Mouse (Mus musculus): ENCODE data around the gene Stard7. TPM values are rescaled to one million over a fixed set of nuclear protein-coding genes. Genes with fewer than 3 reads are reported as not detected.

Stard7 gene
- polyA plus RNA-seq, 1 experiment from 2014 or later, result 103 TPM

DNA sequence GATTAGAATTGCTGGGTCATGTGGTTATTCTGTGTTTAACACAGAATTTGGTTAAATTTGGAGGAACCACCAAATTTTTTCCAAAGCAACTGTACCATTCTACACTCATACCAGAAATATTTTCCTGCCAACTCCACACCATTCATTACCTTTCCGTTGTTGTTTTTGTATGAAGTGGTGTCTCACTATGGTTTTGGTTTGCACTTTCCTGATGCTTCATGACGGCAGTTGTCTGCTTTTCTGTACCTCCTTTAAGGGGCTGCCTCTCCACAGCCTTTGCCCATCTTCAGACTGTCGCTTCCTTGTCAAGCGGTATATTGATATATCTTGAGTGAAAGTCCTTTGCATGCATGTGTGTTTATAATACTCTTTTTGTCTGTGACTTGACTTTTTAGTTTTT is 42.8 kb downstream of the Stard7 start:
- WGBS, result 95% methylated on average over 4 of the region's 4 CpGs
- Histone ChIP-seq H3K4me1 (no peaks in the 10 kb centered on the region), H3K9ac (no peak overlapping the region), H3K9me3 (no peaks in the 10 kb centered on the region), H3K36me3 (replicated peaks) (no peaks in the 10 kb centered on the region), H3K4me3 (replicated peaks) (no peak overlapping the region), H3K4me2 (no peak overlapping the region), H3K27me3 (no peaks in the 10 kb centered on the region), H3K27ac (no peak overlapping the region)
- no peak for ATAC-seq (ENCODE audit: low FRiP score)

DNA sequence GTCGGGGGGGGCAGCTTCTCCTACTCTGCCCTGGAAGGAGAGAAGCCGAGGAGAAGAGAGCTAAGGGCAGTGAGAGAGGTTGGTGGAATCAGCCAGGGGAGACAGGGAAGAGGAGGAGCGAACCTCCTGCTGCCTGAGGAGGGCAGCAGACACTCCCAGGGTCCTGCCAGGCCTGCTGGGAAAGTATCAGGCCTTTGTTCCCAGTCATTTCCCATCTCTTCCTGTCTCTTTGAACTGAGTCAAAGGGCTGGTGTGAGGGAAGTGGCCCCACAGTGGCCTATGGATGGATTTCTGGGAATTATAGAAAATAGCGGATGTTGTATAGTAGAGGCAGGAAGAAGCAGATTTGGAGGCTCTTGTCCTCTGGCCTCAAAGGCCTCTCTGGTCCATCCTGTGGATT is 43.9 kb downstream of the Stard7 start:
- no peak overlapping the region for H3K4me2 ChIP-seq
- H3K9me3 ChIP-seq, result no peaks in the 10 kb centered on the region
- H3K27ac ChIP-seq, result no peak overlapping the region

DNA sequence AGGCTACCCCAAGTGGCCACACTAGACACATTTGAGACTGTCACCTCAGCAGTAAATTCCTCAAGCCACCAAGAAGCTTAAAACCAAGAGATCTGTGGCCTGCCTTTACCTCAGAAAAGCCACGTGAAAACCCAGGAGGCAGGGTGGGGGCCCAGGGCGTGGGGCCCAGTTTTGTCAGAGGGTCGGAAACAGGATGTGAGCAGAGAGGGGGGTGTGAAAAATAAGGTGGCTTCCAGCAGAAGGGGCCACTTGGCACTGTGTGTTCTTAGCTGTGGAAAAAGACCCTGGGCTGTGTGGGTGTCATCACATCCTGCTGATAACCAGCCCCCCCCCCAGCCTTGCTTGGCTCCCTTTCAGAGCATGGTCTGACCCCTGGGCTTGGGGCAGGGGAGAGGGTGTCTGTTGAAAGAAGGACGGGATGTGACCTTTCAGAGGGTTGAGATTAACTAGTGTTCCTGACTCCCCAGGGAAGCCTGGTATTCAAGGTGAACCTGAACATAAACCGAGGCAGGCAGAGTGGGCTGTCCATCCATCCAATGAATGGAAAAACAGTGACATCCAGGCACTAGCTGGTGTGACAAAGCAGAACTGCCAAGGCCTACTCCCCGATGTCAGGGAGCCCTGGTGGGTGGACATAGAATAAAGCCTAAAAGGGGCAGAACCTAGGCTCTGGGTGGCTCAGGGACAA is 44.6 kb downstream of the Stard7 start:
- Histone ChIP-seq H3K36me3 (replicated peaks) (no peaks in the 10 kb centered on the region), H3K9ac (no peak overlapping the region), H3K27me3 (no peaks in the 10 kb centered on the region; the same call in 1 of the 2 replicates), H3K4me2 (no peak overlapping the region), H3K4me1 (no peaks in the 10 kb centered on the region), H3K4me3 (replicated peaks) (no peak overlapping the region), H3K27ac (no peak overlapping the region), H3K9me3 (no peaks in the 10 kb centered on the region)
- 84% methylated on average over 6 of the region's 6 CpGs for WGBS
- ATAC-seq (ENCODE audit: low FRiP score), result no peak

More for the DNA sequence above, 43.9 kb downstream of the Stard7 start:
- Histone ChIP-seq H3K9ac (no peak overlapping the region), H3K4me1 (no peaks in the 10 kb centered on the region), H3K4me3 (replicated peaks) (no peak overlapping the region), H3K36me3 (replicated peaks) (no peaks in the 10 kb centered on the region), H3K27me3 (no peaks in the 10 kb centered on the region)
- WGBS, result 55% methylated on average over 4 of the region's 4 CpGs
- ATAC-seq (ENCODE audit: low FRiP score), result no peak

DNA sequence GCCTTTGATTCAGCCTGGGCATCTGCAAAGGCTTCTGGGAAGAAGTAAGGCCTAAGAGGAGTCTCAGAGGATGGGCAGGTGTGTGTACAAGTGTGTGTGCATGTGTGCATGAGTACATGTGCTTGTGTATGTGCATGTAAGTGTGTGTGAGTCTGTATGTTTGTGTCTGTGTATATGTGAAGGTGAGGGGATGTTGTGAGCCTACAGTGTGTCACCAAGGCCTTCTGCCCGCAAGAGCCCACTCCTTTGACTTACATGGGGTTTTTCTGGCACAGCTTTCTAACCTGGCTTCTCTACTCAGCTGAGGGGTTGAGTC is 45.1 kb downstream of the Stard7 start:
- Histone ChIP-seq H3K9ac (no peak overlapping the region), H3K4me3 (replicated peaks) (no peak overlapping the region), H3K4me1 (no peaks in the 10 kb centered on the region), H3K27me3 (no peaks in the 10 kb centered on the region; the same call in 1 of the 2 replicates), H3K36me3 (replicated peaks) (no peaks in the 10 kb centered on the region), H3K27ac (no peak overlapping the region), H3K4me2 (no peak overlapping the region), H3K9me3 (no peaks in the 10 kb centered on the region)
- 93% methylated on average over 1 of the region's 1 CpGs for WGBS
- ATAC-seq (ENCODE audit: low FRiP score), result no peak

DNA sequence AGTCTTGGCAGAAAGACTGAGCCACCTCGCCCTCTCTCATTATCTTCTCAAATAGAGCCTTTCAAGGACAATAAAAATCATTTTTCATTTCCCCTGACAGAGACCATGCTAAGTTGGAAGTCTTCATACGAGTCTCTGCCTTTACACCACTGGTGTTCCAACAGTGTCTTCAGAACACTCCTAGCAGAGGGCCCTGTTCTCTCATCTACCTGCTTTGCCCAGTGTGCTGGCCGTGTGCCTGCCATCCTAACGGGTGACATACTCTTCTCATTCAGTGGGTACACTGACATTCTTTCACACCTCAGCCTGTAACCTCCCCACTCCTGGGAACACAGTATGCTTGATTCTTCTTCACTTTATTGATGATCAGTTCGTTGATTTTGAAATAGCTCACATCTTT is 46.4 kb downstream of the Stard7 start:
- ATAC-seq (ENCODE audit: low FRiP score), result no peak
- Histone ChIP-seq H3K36me3 (replicated peaks) (no peaks in the 10 kb centered on the region), H3K4me3 (replicated peaks) (no peak overlapping the region), H3K27ac (no peak overlapping the region), H3K27me3 (no peaks in the 10 kb centered on the region; the same call in 1 of the 2 replicates), H3K9ac (no peak overlapping the region), H3K4me2 (no peak overlapping the region), H3K9me3 (no peaks in the 10 kb centered on the region), H3K4me1 (no peaks in the 10 kb centered on the region)
- 81% methylated on average over 5 of the region's 5 CpGs for WGBS

DNA sequence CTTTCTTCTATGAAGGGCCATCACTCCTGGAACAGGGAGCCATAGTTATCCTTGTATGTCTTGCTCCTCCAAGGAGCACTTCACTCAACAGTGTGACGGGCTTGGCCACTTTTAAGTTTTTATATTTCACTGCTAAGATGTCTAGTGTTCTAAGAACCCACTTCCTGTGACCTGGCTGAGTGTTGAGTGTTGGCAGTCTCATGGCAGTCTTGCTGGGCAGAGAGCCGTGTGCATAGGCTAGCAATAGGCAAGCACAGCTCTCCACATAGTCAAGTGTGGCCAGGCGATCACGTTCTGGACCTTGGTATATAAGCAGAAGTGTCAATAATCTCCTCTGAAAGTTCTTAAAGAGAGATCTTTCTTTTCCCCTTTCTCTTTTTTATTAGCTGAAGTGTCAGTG is 48.1 kb downstream of the Stard7 start:
- Histone ChIP-seq H3K36me3 (replicated peaks) (no peaks in the 10 kb centered on the region), H3K4me1 (no peaks in the 10 kb centered on the region), H3K9ac (no peak overlapping the region), H3K4me2 (no peak overlapping the region), H3K27ac (no peak overlapping the region), H3K4me3 (replicated peaks) (no peak overlapping the region), H3K27me3 (no peaks in the 10 kb centered on the region; the same call in 1 of the 2 replicates), H3K9me3 (no peaks in the 10 kb centered on the region)
- WGBS, result 86% methylated on average over 4 of the region's 4 CpGs
- no peak for ATAC-seq (ENCODE audit: low FRiP score)

DNA sequence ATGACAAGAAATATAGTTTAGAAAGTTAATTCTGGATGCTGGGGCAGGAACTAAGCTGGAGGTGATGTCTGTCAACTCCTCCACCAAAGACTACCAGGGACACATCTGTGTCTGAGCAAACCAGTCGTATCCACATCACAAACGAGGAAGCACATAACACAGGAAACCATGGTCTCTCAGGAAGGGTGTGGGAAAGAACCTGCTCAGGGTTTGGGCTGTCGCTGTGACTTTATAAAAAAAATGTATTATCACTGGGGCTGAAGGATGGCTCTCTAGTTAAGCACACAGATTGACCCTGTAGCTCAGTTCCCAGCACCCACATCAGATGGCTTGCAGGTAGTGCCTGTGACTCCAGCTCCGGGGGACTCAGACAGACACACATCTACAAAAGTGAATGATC is 49.1 kb downstream of the Stard7 start:
- H3K9ac ChIP-seq, result no peak overlapping the region
- H3K4me1 ChIP-seq, result no peaks in the 10 kb centered on the region
- no peaks in the 10 kb centered on the region; the same call in 1 of the 2 replicates for H3K27me3 ChIP-seq
- 78% methylated on average over 4 of the region's 4 CpGs for WGBS
- no peak overlapping the region for H3K4me3 ChIP-seq (replicated peaks)
- ATAC-seq (ENCODE audit: low FRiP score), result no peak
- H3K36me3 ChIP-seq (replicated peaks), result no peaks in the 10 kb centered on the region
- no peak overlapping the region for H3K4me2 ChIP-seq
- no peaks in the 10 kb centered on the region for H3K9me3 ChIP-seq
- H3K27ac ChIP-seq, result no peak overlapping the region

DNA sequence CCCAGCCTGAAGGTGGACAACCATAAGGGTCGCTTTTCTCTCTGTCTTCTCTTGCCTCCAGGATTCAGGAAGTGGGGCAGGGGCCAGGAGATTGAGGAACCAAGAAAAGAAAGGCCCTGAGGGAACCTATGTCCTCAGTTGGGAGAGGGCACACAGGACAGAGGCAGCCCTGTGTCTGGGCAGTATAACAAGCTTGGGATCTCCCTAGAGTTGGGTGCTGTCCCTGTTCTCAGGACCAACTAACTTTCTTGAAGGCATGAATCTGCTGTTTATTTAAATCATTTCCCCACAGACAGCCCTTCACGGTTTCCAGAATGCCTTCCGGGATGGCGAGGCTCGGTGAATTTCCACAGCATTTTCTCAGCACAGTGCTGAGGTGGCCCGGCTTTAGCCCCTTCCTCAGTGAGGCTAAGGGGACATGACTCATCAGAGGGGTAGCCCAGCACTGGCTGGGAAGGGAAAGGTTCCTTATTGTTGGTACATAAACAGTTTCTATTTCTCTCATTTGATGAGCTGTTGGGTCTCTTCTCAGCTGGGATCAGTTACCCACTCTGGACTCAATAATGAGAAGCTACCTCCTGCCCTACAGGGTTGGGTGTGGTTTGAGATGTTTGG is 52.8 kb downstream of the Stard7 start:
- ATAC-seq (ENCODE audit: low FRiP score), result no peak
- no peaks in the 10 kb centered on the region for H3K9me3 ChIP-seq
- no peak overlapping the region for H3K4me3 ChIP-seq (replicated peaks)
- no peak overlapping the region for H3K9ac ChIP-seq
- H3K27me3 ChIP-seq, result no peaks in the 10 kb centered on the region; the same call in 1 of the 2 replicates
- H3K4me1 ChIP-seq, result no peaks in the 10 kb centered on the region
- no peak overlapping the region for H3K4me2 ChIP-seq
- H3K27ac ChIP-seq, result no peak overlapping the region
- WGBS, result 82% methylated on average over 6 of the region's 6 CpGs
- H3K36me3 ChIP-seq (replicated peaks), result no peaks in the 10 kb centered on the region

DNA sequence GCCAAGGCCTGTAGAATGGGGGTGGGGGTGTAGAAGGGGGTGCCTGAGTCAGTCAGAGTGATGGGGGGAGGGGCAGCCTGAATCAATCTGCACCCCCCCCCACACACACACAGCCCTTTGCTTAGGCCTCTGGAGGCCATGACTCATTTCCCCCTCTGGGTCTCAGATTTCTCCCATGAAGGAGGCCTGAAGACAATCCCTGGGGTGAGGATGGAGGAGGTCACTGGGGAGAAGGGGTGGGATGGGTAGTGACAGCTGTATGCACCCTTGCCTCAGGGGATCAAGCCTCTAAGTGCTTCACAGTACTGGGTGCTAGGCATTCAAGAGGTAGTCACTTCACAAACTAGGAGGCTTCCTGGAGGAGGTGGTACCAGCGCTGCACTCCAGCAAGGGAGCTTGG is 53.6 kb downstream of the Stard7 start:
- Histone ChIP-seq H3K9me3 (no peaks in the 10 kb centered on the region), H3K36me3 (replicated peaks) (no peaks in the 10 kb centered on the region), H3K9ac (no peak overlapping the region), H3K27me3 (peaks cover under 1% of the 10 kb centered on the region; the same call in 1 of the 2 replicates), H3K27ac (no peak overlapping the region), H3K4me1 (no peaks in the 10 kb centered on the region), H3K4me2 (no peak overlapping the region), H3K4me3 (replicated peaks) (no peak overlapping the region)
- WGBS, result 95% methylated on average over 1 of the region's 1 CpGs
- ATAC-seq (ENCODE audit: low FRiP score), result no peak

DNA sequence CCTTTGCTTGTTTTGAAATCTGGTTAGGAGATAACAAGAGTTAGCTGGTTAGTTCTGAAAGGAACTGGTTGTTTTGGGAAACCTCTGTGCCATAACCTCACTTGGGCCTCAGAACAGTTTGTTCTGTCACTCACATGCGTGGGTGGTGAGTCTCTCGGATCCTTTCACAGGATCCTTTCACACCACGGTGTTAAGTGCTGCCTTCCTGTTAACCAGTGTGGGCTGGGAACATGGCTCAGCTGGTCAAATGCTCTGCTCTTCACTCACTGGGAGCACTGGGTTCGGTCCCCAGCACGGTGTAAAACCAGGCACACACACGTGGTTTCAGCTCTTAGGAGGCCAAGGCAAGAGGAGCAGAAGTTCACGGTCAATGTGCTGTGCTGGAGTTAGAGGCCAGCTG is 54.4 kb downstream of the Stard7 start:
- Histone ChIP-seq H3K4me2 (no peak overlapping the region), H3K9ac (no peak overlapping the region), H3K4me3 (replicated peaks) (no peak overlapping the region), H3K27ac (no peak overlapping the region), H3K9me3 (no peaks in the 10 kb centered on the region), H3K4me1 (no peaks in the 10 kb centered on the region), H3K36me3 (replicated peaks) (no peaks in the 10 kb centered on the region), H3K27me3 (peaks cover 4% of the 10 kb centered on the region; the same call in 1 of the 2 replicates)
- 80% methylated on average over 7 of the region's 7 CpGs for WGBS
- no peak for ATAC-seq (ENCODE audit: low FRiP score)

DNA sequence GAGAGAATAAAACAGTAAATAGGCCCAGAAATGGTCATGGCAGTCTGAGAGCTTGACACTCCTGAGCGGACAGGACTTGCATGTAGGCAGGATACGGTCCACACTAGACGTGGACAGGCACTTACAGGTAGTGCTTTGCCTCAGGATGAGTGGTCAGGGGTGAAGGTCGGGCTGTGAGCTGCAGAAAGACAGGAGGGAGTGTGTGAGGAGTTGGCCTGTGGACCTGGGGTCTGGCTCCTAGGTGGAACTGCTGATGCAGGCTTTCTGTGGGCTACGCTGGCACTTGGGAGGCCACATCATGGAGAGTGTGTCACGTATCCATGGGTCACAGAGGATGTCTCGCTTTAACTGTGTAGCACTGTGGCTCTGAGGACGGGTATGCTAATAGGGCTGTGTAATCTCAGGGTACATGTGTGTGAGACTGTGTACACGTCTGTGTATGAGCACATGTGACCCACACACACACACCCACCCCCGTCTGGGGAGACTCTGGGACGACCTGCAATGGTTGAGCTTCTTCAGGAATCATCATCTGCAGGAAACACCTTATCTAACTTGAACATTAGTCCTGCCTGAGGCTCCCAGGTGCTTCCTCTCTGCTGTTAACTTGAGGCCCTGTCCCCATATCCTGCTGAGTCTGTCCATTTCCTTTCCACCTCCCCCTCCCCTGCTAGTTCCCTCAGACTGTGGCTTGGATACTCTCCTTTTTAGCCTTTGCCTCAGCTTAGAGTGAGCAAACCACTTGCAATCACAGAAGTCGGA is 58.3 kb downstream of the Stard7 start:
- Histone ChIP-seq H3K4me3 (replicated peaks) (no peak overlapping the region), H3K27me3 (peaks cover 10% of the 10 kb centered on the region; the same call in 1 of the 2 replicates), H3K27ac (no peak overlapping the region), H3K9me3 (no peaks in the 10 kb centered on the region), H3K4me1 (no peaks in the 10 kb centered on the region), H3K9ac (no peak overlapping the region), H3K36me3 (replicated peaks) (no peaks in the 10 kb centered on the region), H3K4me2 (no peak overlapping the region)
- WGBS, result 81% methylated on average over 12 of the region's 12 CpGs
- ATAC-seq (ENCODE audit: low FRiP score), result no peak

DNA sequence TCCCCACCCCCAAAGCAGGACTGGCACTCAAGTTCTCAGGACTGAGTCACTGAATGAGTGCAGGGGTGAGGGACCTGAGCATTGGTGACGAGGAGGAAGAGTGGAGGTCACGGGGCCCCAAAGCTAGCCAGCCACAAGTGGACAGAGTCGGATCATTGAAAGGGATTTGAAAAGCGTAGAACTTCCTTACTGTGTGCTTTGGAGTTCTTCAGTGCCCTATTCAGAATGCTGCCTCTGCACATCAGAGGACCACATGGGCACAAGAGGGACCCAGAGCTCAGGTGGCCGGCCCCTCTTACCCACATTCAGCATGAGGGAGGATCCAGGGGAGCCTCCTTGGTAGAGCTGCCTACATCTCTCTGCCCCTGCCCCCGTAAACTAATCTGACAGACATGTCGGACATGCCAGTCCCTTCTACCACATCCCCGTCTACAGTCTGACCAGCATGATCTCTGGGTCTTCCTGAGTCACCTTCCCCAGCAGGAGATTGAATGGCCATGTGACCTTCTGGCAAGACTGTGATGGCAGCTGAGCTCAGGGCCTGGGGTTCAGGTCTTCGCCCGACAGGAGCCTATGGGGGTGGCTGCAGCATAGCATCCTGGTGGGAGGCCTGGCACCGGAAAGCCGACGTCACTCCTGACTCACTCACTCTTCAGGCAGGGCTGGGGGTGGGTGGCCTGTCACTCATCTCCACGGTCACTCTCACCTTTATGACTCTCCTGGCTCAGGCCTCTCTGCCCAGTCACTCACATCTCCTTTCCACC is 63.0 kb downstream of the Stard7 start:
- Histone ChIP-seq H3K36me3 (replicated peaks) (no peaks in the 10 kb centered on the region), H3K4me2 (no peak overlapping the region), H3K4me1 (peaks cover 11% of the 10 kb centered on the region), H3K27me3 (peaks cover 51% of the 10 kb centered on the region), H3K9me3 (no peaks in the 10 kb centered on the region), H3K27ac (no peak overlapping the region), H3K4me3 (replicated peaks) (no peak overlapping the region), H3K9ac (no peak overlapping the region)
- 78% methylated on average over 14 of the region's 14 CpGs for WGBS
- no peak for ATAC-seq (ENCODE audit: low FRiP score)
